Mouse (Mus musculus): ENCODE data around the gene Pklr. TPM values are rescaled to one million over a fixed set of nuclear protein-coding genes. Genes with fewer than 3 reads are reported as not detected.

Pklr gene
- total RNA-seq (2023): not detected

GRCm38 (mm10) chr3:89135958-89136357 is at the start of gene Pklr:
Gene Pklr, plus strand, starts transcription at chr3:89136142.

GRCm38 (mm10) chr3:89093175-89093574 is 42.8 kb upstream of the Pklr start, which contains the start of gene Rusc1:
Gene Rusc1, minus strand, starts transcription at chr3:89093311.

GRCm38 (mm10) chr3:89100811-89101210 is 35.1 kb upstream of the Pklr start, which contains the start of gene Gm43738:
Gene Gm43738, minus strand, starts transcription at chr3:89101099.

GRCm38 (mm10) chr3:89101812-89102494 is 34.0 kb upstream of the Pklr start, which contains the start of gene Fdps:
Gene Fdps, minus strand, starts transcription at chr3:89101959.

GRCm38 (mm10) chr3:89159616-89160344 is 23.8 kb downstream of the Pklr start, which contains the start of gene Hcn3:
Gene Hcn3, minus strand, starts transcription at chr3:89160196.

GRCm38 (mm10) chr3:89164506-89165267 is 28.7 kb downstream of the Pklr start, which contains the start of gene Clk2:
Gene Clk2, plus strand, starts transcription at chr3:89164795.

GRCm38 (mm10) chr3:89177242-89178106 is 41.5 kb downstream of the Pklr start, which contains the start of gene Scamp3:
Gene Scamp3, plus strand, starts transcription at chr3:89177473.

GRCm38 (mm10) chr3:89183058-89183958 is 47.4 kb downstream of the Pklr start, which contains the start of gene Fam189b:
Gene Fam189b, plus strand, starts transcription at chr3:89183143.

Other genes with a start within 250 kb of the Pklr start
- 15.3 TPM for gene Msto1, start 222.1 kb upstream of the Pklr start, total RNA-seq (2023)
- gene Ash1l, start 185.5 kb upstream of the Pklr start, total RNA-seq (2023): 82.3 TPM
- gene Dap3, start 185.0 kb upstream of the Pklr start, total RNA-seq (2023): 99.4 TPM
- 67.5 TPM for gene Rusc1, start 42.8 kb upstream of the Pklr start, total RNA-seq (2023)
- not detected for gene Gm43738, start 35.0 kb upstream of the Pklr start, total RNA-seq (2023)
- 36.2 TPM for gene Fdps, start 34.2 kb upstream of the Pklr start, total RNA-seq (2023)
- 6.1 TPM for gene Hcn3, start 24.1 kb downstream of the Pklr start, total RNA-seq (2023)
- 132 TPM for gene Clk2, start 28.7 kb downstream of the Pklr start, total RNA-seq (2023)
- 156 TPM for gene Scamp3, start 41.3 kb downstream of the Pklr start, total RNA-seq (2023)
- 129 TPM for gene Fam189b, start 47.0 kb downstream of the Pklr start, total RNA-seq (2023)
- gene Gba, start 66.8 kb downstream of the Pklr start, total RNA-seq (2023): 61.2 TPM
- gene Thbs3, start 79.0 kb downstream of the Pklr start, total RNA-seq (2023): 12.1 TPM
- 205 TPM for gene Mtx1, start 90.9 kb downstream of the Pklr start, total RNA-seq (2023)
- gene Muc1, start 92.9 kb downstream of the Pklr start, total RNA-seq (2023): 0.50 TPM
- 94.5 TPM for gene Krtcap2, start 109.8 kb downstream of the Pklr start, total RNA-seq (2023)
- gene Trim46, start 110.2 kb downstream of the Pklr start, total RNA-seq (2023): 2.0 TPM
- gene Dpm3, start 123.2 kb downstream of the Pklr start, total RNA-seq (2023): 55.3 TPM
- 113 TPM for gene Slc50a1, start 134.4 kb downstream of the Pklr start, total RNA-seq (2023)
- 0.41 TPM for gene Efna1, start 145.0 kb downstream of the Pklr start, total RNA-seq (2023)
- not detected for gene Efna3, start 186.8 kb downstream of the Pklr start, total RNA-seq (2023)
- not detected for gene Efna4, start 201.9 kb downstream of the Pklr start, total RNA-seq (2023)
- gene Adam15, start 213.9 kb downstream of the Pklr start, total RNA-seq (2023): 19.3 TPM
- gene Dcst2, start 225.8 kb downstream of the Pklr start, total RNA-seq (2023): 0.24 TPM
- not detected for gene Dcst1, start 229.1 kb downstream of the Pklr start, total RNA-seq (2023)

Data from CD4-positive naive resting alpha-beta T cell, adult 57 days (primary cell).